Mouse (Mus musculus): ENCODE measurements at regions not wholly inside any gene's neighbourhood (a gene's known extent, or its start where the extent isn't known, plus 50 kb on each side); places are given as distances from the start of the nearest gene placed in this dataset.

GRCm38 (mm10) chr3:105191830-105192229 lies 125.2 kb downstream of the 4930564D02Rik start:
- H3K27ac ChIP-seq, result no peak overlapping the region
- no peak for TF ChIP-seq CTCF (IDR thresholded peaks at IDR 0.05)
- no peak overlapping the region for H3K4me3 ChIP-seq
- intact Hi-C loops (cut with DNase I), result no loop called here
- no peak for DNase-seq

- intact Hi-C loops (cut with DNase I), result no loop called here
- no peak overlapping the region for H3K4me3 ChIP-seq
- H3K27ac ChIP-seq, result no peak overlapping the region
- no peak for TF ChIP-seq CTCF (IDR thresholded peaks at IDR 0.05)
- DNase-seq, result no peak
Observed at GRCm38 (mm10) chr3:105200735-105201134, 134.1 kb downstream of the 4930564D02Rik start.

GRCm38 (mm10) chr3:105209164-105209563 lies 142.5 kb downstream of the 4930564D02Rik start:
- H3K27ac ChIP-seq, result no peak overlapping the region
- DNase-seq, result no peak
- intact Hi-C loops (cut with DNase I), result no loop called here
- no peak overlapping the region for H3K4me3 ChIP-seq
- no peak for TF ChIP-seq CTCF (IDR thresholded peaks at IDR 0.05)

- Histone ChIP-seq H3K4me3 (no peak overlapping the region), H3K27ac (no peak overlapping the region)
- no peak for TF ChIP-seq CTCF (IDR thresholded peaks at IDR 0.05)
- intact Hi-C loops (cut with DNase I), result no loop called here
- DNase-seq, result no peak
Observed at GRCm38 (mm10) chr3:105211023-105211422, 144.4 kb downstream of the 4930564D02Rik start.

- TF ChIP-seq CTCF (IDR thresholded peaks at IDR 0.05), result no peak
- no peak for DNase-seq
- H3K27ac ChIP-seq, result no peak overlapping the region
- intact Hi-C loops (cut with DNase I), result no loop called here
- H3K4me3 ChIP-seq, result no peak overlapping the region
Observed at GRCm38 (mm10) chr3:105211726-105212125, 145.1 kb downstream of the 4930564D02Rik start.

GRCm38 (mm10) chr3:105214867-105215266 lies 148.2 kb downstream of the 4930564D02Rik start:
- no peak for TF ChIP-seq CTCF (IDR thresholded peaks at IDR 0.05)

GRCm38 (mm10) chr3:105215729-105216128 lies 149.1 kb downstream of the 4930564D02Rik start:
- no peak for DNase-seq
- Histone ChIP-seq H3K27ac (no peak overlapping the region), H3K4me3 (no peak overlapping the region)
- intact Hi-C loops (cut with DNase I), result no loop called here
- TF ChIP-seq CTCF (IDR thresholded peaks at IDR 0.05), result no peak

More at GRCm38 (mm10) chr3:105214867-105215266, 148.2 kb downstream of the 4930564D02Rik start:
- Histone ChIP-seq H3K4me3 (no peak overlapping the region), H3K27ac (no peak overlapping the region)
- DNase-seq, result no peak
- intact Hi-C loops (cut with DNase I), result no loop called here

GRCm38 (mm10) chr3:105219630-105220029 lies 153.0 kb downstream of the 4930564D02Rik start:
- no peak overlapping the region for H3K4me3 ChIP-seq
- intact Hi-C loops (cut with DNase I), result no loop called here
- no peak for DNase-seq
- H3K27ac ChIP-seq, result no peak overlapping the region
- TF ChIP-seq CTCF (IDR thresholded peaks at IDR 0.05), result no peak

GRCm38 (mm10) chr3:105220641-105221040 lies 154.0 kb downstream of the 4930564D02Rik start:
- Histone ChIP-seq H3K4me3 (no peak overlapping the region), H3K27ac (no peak overlapping the region)
- intact Hi-C loops (cut with DNase I), result no loop called here
- TF ChIP-seq CTCF (IDR thresholded peaks at IDR 0.05), result no peak
- DNase-seq, result no peak

GRCm38 (mm10) chr3:105222925-105223324 lies 156.3 kb downstream of the 4930564D02Rik start:
- no peak overlapping the region for H3K27ac ChIP-seq
- TF ChIP-seq CTCF (IDR thresholded peaks at IDR 0.05), result no peak
- H3K4me3 ChIP-seq, result no peak overlapping the region
- intact Hi-C loops (cut with DNase I), result no loop called here
- DNase-seq, result no peak

GRCm38 (mm10) chr3:105223671-105224070 lies 157.0 kb downstream of the 4930564D02Rik start:
- intact Hi-C loops (cut with DNase I), result no loop called here
- Histone ChIP-seq H3K4me3 (no peak overlapping the region), H3K27ac (no peak overlapping the region)
- no peak for TF ChIP-seq CTCF (IDR thresholded peaks at IDR 0.05)
- no peak for DNase-seq

GRCm38 (mm10) chr3:105227551-105227950 lies 160.9 kb downstream of the 4930564D02Rik start:
- intact Hi-C loops (cut with DNase I), result no loop called here
- Histone ChIP-seq H3K4me3 (no peak overlapping the region), H3K27ac (no peak overlapping the region)
- no peak for TF ChIP-seq CTCF (IDR thresholded peaks at IDR 0.05)
- no peak for DNase-seq

GRCm38 (mm10) chr3:105228401-105228800 lies 161.8 kb downstream of the 4930564D02Rik start:
- intact Hi-C loops (cut with DNase I), result no loop called here
- no peak overlapping the region for H3K4me3 ChIP-seq
- H3K27ac ChIP-seq, result no peak overlapping the region
- TF ChIP-seq CTCF (IDR thresholded peaks at IDR 0.05), result no peak
- DNase-seq, result no peak

- DNase-seq, result no peak
- Histone ChIP-seq H3K4me3 (no peak overlapping the region), H3K27ac (no peak overlapping the region)
- no peak for TF ChIP-seq CTCF (IDR thresholded peaks at IDR 0.05)
- intact Hi-C loops (cut with DNase I), result no loop called here
Observed at GRCm38 (mm10) chr3:105241048-105241447, 174.4 kb downstream of the 4930564D02Rik start.

- H3K4me3 ChIP-seq, result no peak overlapping the region
- intact Hi-C loops (cut with DNase I), result no loop called here
- H3K27ac ChIP-seq, result no peak overlapping the region
- no peak for DNase-seq
- TF ChIP-seq CTCF (IDR thresholded peaks at IDR 0.05), result no peak
Observed at GRCm38 (mm10) chr3:105257096-105257495, 190.5 kb downstream of the 4930564D02Rik start.

All from gastrocnemius, adult 2 months (tissue).